Mouse (Mus musculus): Measurements from ENCODE around the gene Selenon.

DNA sequence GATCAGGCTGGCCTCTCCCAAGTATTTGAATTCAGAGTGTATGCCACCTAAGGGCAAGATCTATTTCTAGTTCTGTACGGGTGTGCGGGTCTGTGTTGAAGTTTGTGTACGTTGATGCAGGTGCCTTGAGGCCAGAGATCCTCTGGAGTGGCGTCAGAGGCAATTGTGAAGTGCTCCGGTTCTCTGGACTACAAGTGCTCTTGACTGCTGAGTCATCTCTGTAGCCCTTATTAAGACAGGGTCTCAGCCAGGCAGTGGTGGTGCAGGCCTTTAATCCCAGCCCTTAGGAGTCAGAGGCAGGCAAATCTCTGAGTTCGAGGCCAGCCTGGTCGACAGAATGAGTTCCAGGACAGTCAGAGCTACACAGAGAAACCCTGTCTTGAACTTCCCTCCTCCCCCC is 36.4 kb downstream of the Selenon start:
- TF ChIP-seq POLR2A (IDR thresholded peaks at IDR 0.05; ENCODE audit: control insufficient read depth, low read depth, low read length) (no peak), CTCF (IDR thresholded peaks at IDR 0.05; ENCODE audit: control insufficient read depth, insufficient read depth, insufficient replicate concordance, low read depth, low read length) (no peak)

Measured in testis, adult 2 months (tissue).